8 mouse cellular contexts compared by ENCODE assay signal in the genomic region with DNA sequence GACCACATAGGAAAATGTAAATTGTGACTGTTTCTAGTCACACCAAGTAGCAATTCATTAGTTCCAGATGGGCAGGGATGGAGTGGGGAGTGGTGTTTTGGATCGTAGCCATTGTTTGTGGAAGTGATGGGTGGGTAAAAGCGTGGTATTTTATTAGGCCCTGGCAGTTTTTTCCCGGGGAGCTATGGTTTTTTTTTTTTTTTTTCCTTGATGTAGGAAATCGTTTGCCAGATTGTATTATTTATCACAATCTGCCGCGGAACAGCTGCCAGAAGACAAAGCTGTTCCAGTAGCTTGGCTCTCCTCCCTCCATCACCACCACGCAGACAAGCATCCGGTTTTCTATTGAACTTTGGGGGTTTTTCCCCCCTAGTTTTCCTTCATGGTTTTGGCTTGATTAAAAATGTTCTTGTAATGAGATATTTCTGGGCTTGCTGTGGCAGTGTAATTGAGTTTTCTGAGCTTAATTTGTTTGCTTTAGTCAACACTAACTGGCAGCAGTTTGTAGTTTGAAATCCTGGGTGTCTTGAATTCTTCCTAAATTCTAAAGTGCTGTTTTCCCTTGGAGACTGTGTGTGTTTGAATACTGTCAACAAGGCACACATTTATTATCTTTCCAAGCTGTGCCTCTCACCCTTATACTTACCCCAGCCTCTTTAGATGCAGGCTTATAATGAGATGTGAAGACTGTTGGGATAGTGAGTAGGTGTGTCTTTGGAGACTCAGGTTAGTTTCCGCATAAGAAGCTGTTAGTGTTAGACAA. TPM values are rescaled to one million over a fixed set of nuclear protein-coding genes. Genes with fewer than 3 reads are reported as not detected.
DNase-seq lines count a peak whose midpoint lies in the region; ATAC-seq lines count a peak whose summit lies in the region.

No protein-coding gene starts in this region.

- H3K27ac ChIP-seq in forebrain, embryonic 13.5 days = peak overlapping the region; percentile 90
- H3K27ac ChIP-seq in hindbrain, embryonic 12.5 days = peak overlapping the region; percentile 76
- peak overlapping the region; percentile 67; the same call in 1 of the 2 replicates for H3K27ac ChIP-seq in stomach, embryonic 14.5 days (ENCODE audit: low read length)

- peak overlapping the region; percentile 20; the same call in 1 of the 2 replicates for H3K4me2 ChIP-seq in forebrain, embryonic 13.5 days
- H3K4me2 ChIP-seq in hindbrain, embryonic 12.5 days (replicated peaks) = peak overlapping the region; percentile 3; the same call in 1 of the 2 replicates
- H3K4me2 ChIP-seq in stomach, embryonic 14.5 days (replicated peaks; ENCODE audit: low read depth, low read length) = no peak overlapping the region

- H3K9ac ChIP-seq in forebrain, embryonic 13.5 days = no peak overlapping the region
- no peak overlapping the region for H3K9ac ChIP-seq in hindbrain, embryonic 12.5 days
- H3K9ac ChIP-seq in stomach, embryonic 14.5 days (replicated peaks; ENCODE audit: low read depth, low read length) = no peak overlapping the region; the same call in 1 of the 2 replicates

- no peak overlapping the region for H3K4me3 ChIP-seq in forebrain, embryonic 13.5 days
- H3K4me3 ChIP-seq in hindbrain, embryonic 12.5 days = no peak overlapping the region
- H3K4me3 ChIP-seq in stomach, embryonic 14.5 days (ENCODE audit: low read depth, low read length) = no peak overlapping the region

- ATAC-seq in forebrain, embryonic 13.5 days = peak; percentile 78
- no peak for ATAC-seq in hindbrain, embryonic 12.5 days (ENCODE audit: low FRiP score)
- ATAC-seq in stomach, embryonic 14.5 days (ENCODE audit: insufficient number of reproducible peaks, insufficient read depth, low FRiP score, low read depth) = no peak; the same call in 1 of the 2 replicates
- ATAC-seq in erythroblast, adult 5-6 weeks (replicated peaks; ENCODE audit: low FRiP score, poor library complexity, severe bottlenecking) = no peak

- H3K4me1 ChIP-seq in forebrain, embryonic 13.5 days = peaks cover 32% of the 10 kb centered on the region
- H3K4me1 ChIP-seq in hindbrain, embryonic 12.5 days = peaks cover 21% of the 10 kb centered on the region
- H3K4me1 ChIP-seq in stomach, embryonic 14.5 days (ENCODE audit: control insufficient read depth, insufficient read depth, low read length) = peaks cover 3% of the 10 kb centered on the region; the same call in 1 of the 2 replicates

- H3K9me3 ChIP-seq in forebrain, embryonic 13.5 days (replicated peaks) = no peaks in the 10 kb centered on the region
- H3K9me3 ChIP-seq in hindbrain, embryonic 12.5 days (replicated peaks) = no peaks in the 10 kb centered on the region
- no peaks in the 10 kb centered on the region for H3K9me3 ChIP-seq in stomach, embryonic 14.5 days (ENCODE audit: control insufficient read depth, low read depth, low read length)

- no peaks in the 10 kb centered on the region for H3K27me3 ChIP-seq in forebrain, embryonic 13.5 days
- H3K27me3 ChIP-seq in hindbrain, embryonic 12.5 days = no peaks in the 10 kb centered on the region
- no peaks in the 10 kb centered on the region for H3K27me3 ChIP-seq in stomach, embryonic 14.5 days (ENCODE audit: control insufficient read depth, insufficient read depth, low read length)

- peak; percentile 41 for DNase-seq in urinary bladder, postnatal 14 days (ENCODE audit: low spot score)
- no peak for DNase-seq in urinary bladder, postnatal 10 days (ENCODE audit: low spot score)
- DNase-seq in layer of hippocampus, adult 8-10 months (ENCODE audit: low spot score in 2 of 2) = peak; percentile 69 to 83
- DNase-seq in lung, postnatal 4 days = peak; percentile 65 to 68

- no peaks in the 10 kb centered on the region for H3K36me3 ChIP-seq in forebrain, embryonic 13.5 days (ENCODE audit: poor library complexity, severe bottlenecking)
- H3K36me3 ChIP-seq in hindbrain, embryonic 12.5 days = no peaks in the 10 kb centered on the region
- no peaks in the 10 kb centered on the region for H3K36me3 ChIP-seq in stomach, embryonic 14.5 days (ENCODE audit: control insufficient read depth, insufficient read depth, low read length)

- WGBS in forebrain, embryonic 13.5 days = 25% methylated on average over 9 of the region's 9 CpGs
- 29% methylated on average over 9 of the region's 9 CpGs for WGBS in hindbrain, embryonic 12.5 days
- WGBS in stomach, embryonic 14.5 days = 30% methylated on average over 9 of the region's 9 CpGs

RNA-seq across cellular contexts. Expression of a gene that starts 20.9 kb away (rescaled TPM):
- 42.5 and 45.7 TPM in 2 replicates for polyA plus RNA-seq in forebrain, embryonic 13.5 days (2015; fragmentation: Nextera tagmentation; extraction: Ambion mirVana)
- polyA plus RNA-seq in hindbrain, embryonic 12.5 days (2016; fragmentation: Nextera tagmentation; extraction: Ambion mirVana) = 41.5 and 47.4 TPM in 2 replicates
- 10 to 100 TPM; 20.0 to 25.1 (median 21.3) TPM for total RNA-seq in layer of hippocampus, adult 8-10 months (2022)
- polyA plus RNA-seq in stomach, embryonic 14.5 days (2014; fragmentation: Nextera tagmentation; extraction: Ambion mirVana) = 43.7 and 47.4 TPM in 2 replicates
- total RNA-seq in erythroblast, adult 5-6 weeks (2015; ENCODE audit: low replicate concordance) = 11.9 and 20.1 TPM in 2 replicates
- total RNA-seq in erythroblast, adult 5-6 weeks (2017; ENCODE audit: low replicate concordance) = 7.2 and 10.0 TPM in 2 replicates

RNA-seq across cellular contexts. Expression of a gene that starts 45.0 kb away (rescaled TPM):
- 17.4 and 17.9 TPM in 2 replicates for polyA plus RNA-seq in forebrain, embryonic 13.5 days (2015; fragmentation: Nextera tagmentation; extraction: Ambion mirVana)
- polyA plus RNA-seq in hindbrain, embryonic 12.5 days (2016; fragmentation: Nextera tagmentation; extraction: Ambion mirVana) = 20.2 and 20.6 TPM in 2 replicates
- 10 to 100 TPM; 41.3 to 54.7 (median 42.2) TPM for total RNA-seq in layer of hippocampus, adult 8-10 months (2022)
- polyA plus RNA-seq in stomach, embryonic 14.5 days (2014; fragmentation: Nextera tagmentation; extraction: Ambion mirVana) = 5.6 and 5.9 TPM in 2 replicates
- 5.8 and 7.9 TPM in 2 replicates for total RNA-seq in erythroblast, adult 5-6 weeks (2015; ENCODE audit: low replicate concordance)
- 7.8 and 12.3 TPM in 2 replicates for total RNA-seq in erythroblast, adult 5-6 weeks (2017; ENCODE audit: low replicate concordance)

RNA-seq across cellular contexts. Expression of a gene that starts 45.9 kb away (rescaled TPM):
- 81.6 and 88.2 TPM in 2 replicates for polyA plus RNA-seq in forebrain, embryonic 13.5 days (2015; fragmentation: Nextera tagmentation; extraction: Ambion mirVana)
- polyA plus RNA-seq in hindbrain, embryonic 12.5 days (2016; fragmentation: Nextera tagmentation; extraction: Ambion mirVana) = 87.5 and 90.2 TPM in 2 replicates
- total RNA-seq in layer of hippocampus, adult 8-10 months (2022) = 10 to 100 TPM; 62.0 to 68.1 (median 64.8) TPM
- polyA plus RNA-seq in stomach, embryonic 14.5 days (2014; fragmentation: Nextera tagmentation; extraction: Ambion mirVana) = 76.1 and 85.2 TPM in 2 replicates
- total RNA-seq in erythroblast, adult 5-6 weeks (2015; ENCODE audit: low replicate concordance) = 731 and 769 TPM in 2 replicates
- total RNA-seq in erythroblast, adult 5-6 weeks (2017; ENCODE audit: low replicate concordance) = 989 and 1,487 TPM in 2 replicates

RNA-seq across cellular contexts. Expression of a gene that starts 55.8 kb away (rescaled TPM):
- 4.0 and 5.8 TPM in 2 replicates for polyA plus RNA-seq in forebrain, embryonic 13.5 days (2015; fragmentation: Nextera tagmentation; extraction: Ambion mirVana)
- 4.5 and 5.9 TPM in 2 replicates for polyA plus RNA-seq in hindbrain, embryonic 12.5 days (2016; fragmentation: Nextera tagmentation; extraction: Ambion mirVana)
- 1 to 10 TPM; 1.7 to 3.4 (median 2.2) TPM for total RNA-seq in layer of hippocampus, adult 8-10 months (2022)
- 8.2 and 9.8 TPM in 2 replicates for polyA plus RNA-seq in stomach, embryonic 14.5 days (2014; fragmentation: Nextera tagmentation; extraction: Ambion mirVana)
- total RNA-seq in erythroblast, adult 5-6 weeks (2015; ENCODE audit: low replicate concordance) = 0.19 and 0.21 TPM in 2 replicates
- 0.09 TPM in 1 of 2 replicates, not detected in the other for total RNA-seq in erythroblast, adult 5-6 weeks (2017; ENCODE audit: low replicate concordance)
